Mouse (Mus musculus) myocyte (in vitro differentiated cells): ENCODE data around the gene Mrpl58. TPM values are rescaled to one million over a fixed set of nuclear protein-coding genes. Genes with fewer than 3 reads are reported as not detected.

Source experiments
- H3K27me3 ChIP-seq: one replicate; pipeline ENCODE4 v1.6.1; 2011; ENCODE audit not compliant: control insufficient read depth, insufficient read depth, insufficient read length
- H3K36me3 ChIP-seq: one replicate; pipeline ENCODE4 v1.6.1; 2011; ENCODE audit not compliant: control insufficient read depth, insufficient read depth
- H3K4me2 ChIP-seq: one replicate; pipeline ENCODE4 v1.6.1; 2011; ENCODE audit warnings: low read depth, control low read depth
- H3K4me3 ChIP-seq: one replicate; pipeline ENCODE4 v1.5.1; 2011; ENCODE audit warnings: mild to moderate bottlenecking, control low read depth, moderate library complexity
- H3K79me2 ChIP-seq: one replicate; pipeline ENCODE4 v1.6.1; 2011; ENCODE audit not compliant: control insufficient read depth, insufficient read depth
- H3ac ChIP-seq: one replicate; pipeline ENCODE4 v1.6.1; 2011; ENCODE audit not compliant: control insufficient read depth, insufficient read length
- CEBPB ChIP-seq: IDR thresholded peaks from 2 replicates; pipeline ENCODE4 v1.6.1; 2011; ENCODE audit warnings: mild to moderate bottlenecking, moderate library complexity; ENCODE audit not compliant: poor library complexity, insufficient read depth, severe bottlenecking
- E2F4 ChIP-seq: IDR thresholded peaks from one replicate; pipeline ENCODE4 v1.6.1; 2011; ENCODE audit warnings: mild to moderate bottlenecking, control low read depth, moderate library complexity; ENCODE audit not compliant: insufficient read depth
- MAX ChIP-seq: IDR thresholded peaks from one replicate; pipeline ENCODE4 v1.6.1; 2011; ENCODE audit warnings: low read depth, mild to moderate bottlenecking, control low read depth
- MYOD1 ChIP-seq, 3 experiments: IDR thresholded peaks; one replicate each; pipeline ENCODE4 v1.6.1; 2011; ENCODE audit warnings: control low read depth in 2 of 3, low read depth in 2 of 3, mild to moderate bottlenecking in 2 of 3, moderate library complexity in 1 of 3; ENCODE audit not compliant: insufficient read length in 2 of 3, control insufficient read depth in 1 of 3
- MYOG ChIP-seq, 3 experiments: IDR thresholded peaks; one replicate each; pipeline ENCODE4 v1.6.1; 2011; ENCODE audit warnings: control low read depth in 2 of 3, low read depth in 2 of 3, mild to moderate bottlenecking in 2 of 3; ENCODE audit not compliant: insufficient read length in 2 of 3, control insufficient read depth in 1 of 3, insufficient read depth in 1 of 3
- POLR2A ChIP-seq: IDR thresholded peaks from one replicate; pipeline ENCODE4 v1.6.1; 2011; ENCODE audit warnings: low read depth, mild to moderate bottlenecking, control low read depth, moderate library complexity; ENCODE audit not compliant: insufficient read length
- POLR2AphosphoS2 ChIP-seq: IDR thresholded peaks from one replicate; pipeline ENCODE4 v1.6.1; 2011; ENCODE audit warnings: low read depth, control low read depth; ENCODE audit not compliant: insufficient read length
- REST ChIP-seq: IDR thresholded peaks from one replicate; pipeline ENCODE4 v1.6.1; 2011; ENCODE audit warnings: mild to moderate bottlenecking, control low read depth, moderate library complexity; ENCODE audit not compliant: insufficient read depth, insufficient read length
- SRF ChIP-seq: IDR thresholded peaks from one replicate; pipeline ENCODE4 v1.6.1; 2011; ENCODE audit warnings: low read depth; ENCODE audit not compliant: control insufficient read depth, insufficient read length
- TCF12 ChIP-seq: IDR thresholded peaks from one replicate; pipeline ENCODE4 v1.6.1; 2011; ENCODE audit warnings: mild to moderate bottlenecking, control low read depth; ENCODE audit not compliant: poor library complexity, insufficient read depth, severe bottlenecking
- TCF3 ChIP-seq: IDR thresholded peaks from one replicate; pipeline ENCODE4 v1.6.1; 2011; ENCODE audit warnings: low read depth, control low read depth; ENCODE audit not compliant: insufficient read length
- USF1 ChIP-seq: IDR thresholded peaks from one replicate; pipeline ENCODE4 v1.6.1; 2011; ENCODE audit warnings: low read depth, mild to moderate bottlenecking, control low read depth, moderate library complexity
- polyA plus RNA-seq: library from polyadenylated mRNA; unstranded; fragments of >200 nt; fragmentation: generic; extraction: Trizol; gene quantifications from one replicate; pipeline ENCODE4 v1.2.1, GENCODE M21; 2012; ENCODE audit warnings: missing spikeins

Mrpl58 gene
- polyA plus RNA-seq: 201 TPM

- H3K36me3 ChIP-seq: no peaks in the 10 kb centered on the region
- H3K4me2 ChIP-seq: peak within 1 kb of the TSS; percentile 91
- peaks cover 21% of the 10 kb centered on the region for H3K79me2 ChIP-seq
- H3K27me3 ChIP-seq: no peaks in the 10 kb centered on the region
- H3K4me3 ChIP-seq: peak within 1 kb of the TSS; percentile 66
- TF ChIP-seq TCF3: no peak
- TF ChIP-seq MYOG (IDR thresholded peaks at IDR 0.05; ENCODE audit: control insufficient read depth in 1 of 3, insufficient read depth in 1 of 3, insufficient read length in 2 of 3, low read depth in 2 of 3): peak in 1 of 3 experiments; percentile 54
- no peak for TF ChIP-seq TCF12
- TF ChIP-seq E2F4: no peak
- TF ChIP-seq POLR2A: peak; percentile 91
- TF ChIP-seq USF1: no peak
- TF ChIP-seq POLR2AphosphoS2: peak; percentile 84
- H3ac ChIP-seq: peak within 1 kb of the TSS; percentile 2
These were observed at the start of gene Mrpl58 for GRCm38 (mm10) chr11:115403338-115404124. Gene Mrpl58, plus strand, starts transcription at chr11:115403752.

GRCm38 (mm10) chr11:115354183-115354582 is 49.4 kb upstream of the Mrpl58 start:
- Histone ChIP-seq H3K27me3 (no peaks in the 10 kb centered on the region), H3K79me2 (no peaks in the 10 kb centered on the region), H3ac (no peak overlapping the region), H3K4me2 (no peak overlapping the region), H3K4me3 (no peak overlapping the region), H3K36me3 (peaks cover 18% of the 10 kb centered on the region)
- TF ChIP-seq USF1 (no peak), TCF12 (no peak), POLR2A (no peak), CEBPB (no peak), REST (no peak)

GRCm38 (mm10) chr11:115358468-115358867 is 45.1 kb upstream of the Mrpl58 start:
- TF ChIP-seq CEBPB (no peak), MYOD1 (IDR thresholded peaks at IDR 0.05; ENCODE audit: control insufficient read depth in 1 of 3, insufficient read length in 2 of 3, low read depth in 2 of 3) (peak in 1 of 3 experiments; percentile 6), SRF (no peak)
- H3K4me3 ChIP-seq: no peak overlapping the region
- no peaks in the 10 kb centered on the region for H3K27me3 ChIP-seq

GRCm38 (mm10) chr11:115359293-115359692 is 44.3 kb upstream of the Mrpl58 start:
- Histone ChIP-seq H3K4me3 (no peak overlapping the region), H3ac (no peak overlapping the region), H3K79me2 (peaks cover 1% of the 10 kb centered on the region), H3K27me3 (no peaks in the 10 kb centered on the region), H3K36me3 (peaks cover 7% of the 10 kb centered on the region), H3K4me2 (no peak overlapping the region)
- no peak for TF ChIP-seq POLR2A
- no peak for TF ChIP-seq MYOG (IDR thresholded peaks at IDR 0.05; ENCODE audit: control insufficient read depth in 1 of 3, insufficient read depth in 1 of 3, insufficient read length in 2 of 3, low read depth in 2 of 3)

More at GRCm38 (mm10) chr11:115358468-115358867, 45.1 kb upstream of the Mrpl58 start:
- Histone ChIP-seq H3K79me2 (no peaks in the 10 kb centered on the region), H3K4me2 (no peak overlapping the region), H3ac (no peak overlapping the region), H3K36me3 (peaks cover 14% of the 10 kb centered on the region)

- H3K4me3 ChIP-seq: no peak overlapping the region
- H3K36me3 ChIP-seq: peaks cover 7% of the 10 kb centered on the region
- H3K79me2 ChIP-seq: peaks cover 5% of the 10 kb centered on the region
- no peak for TF ChIP-seq MYOG (IDR thresholded peaks at IDR 0.05; ENCODE audit: control insufficient read depth in 1 of 3, insufficient read depth in 1 of 3, insufficient read length in 2 of 3, low read depth in 2 of 3)
- TF ChIP-seq TCF12: no peak
- TF ChIP-seq USF1: no peak
- no peak for TF ChIP-seq E2F4
- TF ChIP-seq TCF3: no peak
- TF ChIP-seq CEBPB: no peak
- no peak for TF ChIP-seq POLR2A
- H3K4me2 ChIP-seq: no peak overlapping the region
- no peaks in the 10 kb centered on the region for H3K27me3 ChIP-seq
- no peak overlapping the region for H3ac ChIP-seq
These were observed 43.8 kb upstream of the Mrpl58 start for GRCm38 (mm10) chr11:115359726-115360125.

- Histone ChIP-seq H3K27me3 (no peaks in the 10 kb centered on the region), H3K36me3 (no peaks in the 10 kb centered on the region), H3K4me3 (no peak overlapping the region), H3ac (no peak overlapping the region), H3K79me2 (peaks cover 13% of the 10 kb centered on the region), H3K4me2 (no peak overlapping the region)
- TF ChIP-seq USF1 (no peak), SRF (no peak), POLR2A (no peak), E2F4 (no peak), MYOG (IDR thresholded peaks at IDR 0.05; ENCODE audit: control insufficient read depth in 1 of 3, insufficient read depth in 1 of 3, insufficient read length in 2 of 3, low read depth in 2 of 3) (no peak), MAX (no peak), POLR2AphosphoS2 (no peak), TCF3 (no peak), REST (no peak), CEBPB (no peak), TCF12 (no peak), MYOD1 (IDR thresholded peaks at IDR 0.05; ENCODE audit: control insufficient read depth in 1 of 3, insufficient read length in 2 of 3, low read depth in 2 of 3) (no peak)
These were observed 39.4 kb upstream of the Mrpl58 start for GRCm38 (mm10) chr11:115364136-115364535.
